Mouse (Mus musculus): ENCODE results near the gene Sema7a. TPM values are rescaled to one million over a fixed set of nuclear protein-coding genes. Genes with fewer than 3 reads are reported as not detected.

The Sema7a gene
- polyA plus RNA-seq, 1 experiment, result 147 TPM

GRCm38 (mm10) chr9:57955764-57956163 is 15.9 kb downstream of the Sema7a start:
- Histone ChIP-seq H3K4me1 (ENCODE audit: control insufficient read depth, insufficient read depth, low read length) (peaks cover 13% of the 10 kb centered on the region; the same call in 1 of the 2 replicates), H3K4me3 (ENCODE audit: insufficient read depth, low read length) (no peak overlapping the region), H3K27ac (ENCODE audit: insufficient read depth, low read length) (0 out of 2 replicates have a peak overlapping the region, but pooled peaks have one; percentile 41)
- TF ChIP-seq POLR2A (IDR thresholded peaks at IDR 0.05; ENCODE audit: extremely low read depth, insufficient read depth, low read length) (no peak), CTCF (IDR thresholded peaks at IDR 0.05; ENCODE audit: extremely low read depth, insufficient read depth, low read length) (no peak)

GRCm38 (mm10) chr9:57956196-57956837 is 16.4 kb downstream of the Sema7a start:
- Histone ChIP-seq H3K27ac (ENCODE audit: insufficient read depth, low read length) (no peak overlapping the region), H3K4me1 (ENCODE audit: control insufficient read depth, insufficient read depth, low read length) (peaks cover 11% of the 10 kb centered on the region; the same call in 1 of the 2 replicates), H3K4me3 (ENCODE audit: insufficient read depth, low read length) (no peak overlapping the region)
- TF ChIP-seq CTCF (IDR thresholded peaks at IDR 0.05; ENCODE audit: extremely low read depth, insufficient read depth, low read length) (no peak), POLR2A (IDR thresholded peaks at IDR 0.05; ENCODE audit: extremely low read depth, insufficient read depth, low read length) (no peak)

GRCm38 (mm10) chr9:57956838-57957236 is 16.9 kb downstream of the Sema7a start:
- no peak for TF ChIP-seq CTCF (IDR thresholded peaks at IDR 0.05; ENCODE audit: extremely low read depth, insufficient read depth, low read length)
- TF ChIP-seq POLR2A (IDR thresholded peaks at IDR 0.05; ENCODE audit: extremely low read depth, insufficient read depth, low read length), result no peak
- H3K27ac ChIP-seq (ENCODE audit: insufficient read depth, low read length), result no peak overlapping the region
- H3K4me3 ChIP-seq (ENCODE audit: insufficient read depth, low read length), result no peak overlapping the region
- peaks cover 11% of the 10 kb centered on the region; the same call in 1 of the 2 replicates for H3K4me1 ChIP-seq (ENCODE audit: control insufficient read depth, insufficient read depth, low read length)

- no peak for TF ChIP-seq CTCF (IDR thresholded peaks at IDR 0.05; ENCODE audit: extremely low read depth, insufficient read depth, low read length)
- no peak for TF ChIP-seq POLR2A (IDR thresholded peaks at IDR 0.05; ENCODE audit: extremely low read depth, insufficient read depth, low read length)
- no peak overlapping the region for H3K4me3 ChIP-seq (ENCODE audit: insufficient read depth, low read length)
- H3K27ac ChIP-seq (ENCODE audit: insufficient read depth, low read length), result peak overlapping the region; percentile 31; the same call in 1 of the 2 replicates
- peaks cover 4% of the 10 kb centered on the region; the same call in 1 of the 2 replicates for H3K4me1 ChIP-seq (ENCODE audit: control insufficient read depth, insufficient read depth, low read length)
Observed at GRCm38 (mm10) chr9:57958615-57959014, 18.7 kb downstream of the Sema7a start.

- TF ChIP-seq POLR2A (IDR thresholded peaks at IDR 0.05; ENCODE audit: extremely low read depth, insufficient read depth, low read length) (no peak), CTCF (IDR thresholded peaks at IDR 0.05; ENCODE audit: extremely low read depth, insufficient read depth, low read length) (no peak)
- H3K4me1 ChIP-seq (ENCODE audit: control insufficient read depth, insufficient read depth, low read length), result no peaks in the 10 kb centered on the region; the same call in 1 of the 2 replicates
- H3K27ac ChIP-seq (ENCODE audit: insufficient read depth, low read length), result peak overlapping the region; percentile 31; the same call in 1 of the 2 replicates
- no peak overlapping the region for H3K4me3 ChIP-seq (ENCODE audit: insufficient read depth, low read length)
Observed at GRCm38 (mm10) chr9:57959399-57959798, 19.5 kb downstream of the Sema7a start.

GRCm38 (mm10) chr9:57959886-57960866 is 20.3 kb downstream of the Sema7a start:
- no peak for TF ChIP-seq POLR2A (IDR thresholded peaks at IDR 0.05; ENCODE audit: extremely low read depth, insufficient read depth, low read length)
- TF ChIP-seq CTCF (IDR thresholded peaks at IDR 0.05; ENCODE audit: extremely low read depth, insufficient read depth, low read length), result no peak
- Histone ChIP-seq H3K27ac (ENCODE audit: insufficient read depth, low read length) (peak overlapping the region; percentile 31; the same call in 1 of the 2 replicates), H3K4me3 (ENCODE audit: insufficient read depth, low read length) (no peak overlapping the region), H3K4me1 (ENCODE audit: control insufficient read depth, insufficient read depth, low read length) (peaks cover 4% of the 10 kb centered on the region; the same call in 1 of the 2 replicates)

GRCm38 (mm10) chr9:57961226-57961625 is 21.3 kb downstream of the Sema7a start:
- TF ChIP-seq CTCF (IDR thresholded peaks at IDR 0.05; ENCODE audit: extremely low read depth, insufficient read depth, low read length) (no peak), POLR2A (IDR thresholded peaks at IDR 0.05; ENCODE audit: extremely low read depth, insufficient read depth, low read length) (no peak)
- no peak overlapping the region for H3K4me3 ChIP-seq (ENCODE audit: insufficient read depth, low read length)
- H3K27ac ChIP-seq (ENCODE audit: insufficient read depth, low read length), result peak overlapping the region; percentile 41; the same call in 1 of the 2 replicates
- H3K4me1 ChIP-seq (ENCODE audit: control insufficient read depth, insufficient read depth, low read length), result peaks cover 6% of the 10 kb centered on the region; the same call in 1 of the 2 replicates

- H3K27ac ChIP-seq (ENCODE audit: insufficient read depth, low read length), result peak overlapping the region; percentile 41; the same call in 1 of the 2 replicates
- TF ChIP-seq CTCF (IDR thresholded peaks at IDR 0.05; ENCODE audit: extremely low read depth, insufficient read depth, low read length) (no peak), POLR2A (IDR thresholded peaks at IDR 0.05; ENCODE audit: extremely low read depth, insufficient read depth, low read length) (no peak)
- peaks cover 7% of the 10 kb centered on the region; the same call in 1 of the 2 replicates for H3K4me1 ChIP-seq (ENCODE audit: control insufficient read depth, insufficient read depth, low read length)
- H3K4me3 ChIP-seq (ENCODE audit: insufficient read depth, low read length), result no peak overlapping the region
Observed at GRCm38 (mm10) chr9:57961863-57962778, 22.2 kb downstream of the Sema7a start.
